Mouse (Mus musculus): Measurements from ENCODE around the gene Fam227b. TPM values are rescaled to one million over a fixed set of nuclear protein-coding genes. Genes with fewer than 3 reads are reported as not detected.

The Fam227b gene
- polyA plus RNA-seq, 1 experiment from 2014 or later, result not detected

- H3K27me3 ChIP-seq (ENCODE audit: control insufficient read depth, insufficient read depth, low read length), result no peaks in the 10 kb centered on the region
- no peaks in the 10 kb centered on the region for H3K36me3 ChIP-seq (ENCODE audit: control insufficient read depth, insufficient read depth, low read length)
- no peak overlapping the region for H3K4me3 ChIP-seq (ENCODE audit: low read length)
- H3K9me3 ChIP-seq (ENCODE audit: control insufficient read depth, low read length), result no peaks in the 10 kb centered on the region
- peaks cover 1% of the 10 kb centered on the region; the same call in 1 of the 2 replicates for H3K4me1 ChIP-seq (ENCODE audit: control insufficient read depth, insufficient read depth, low read length)
- 60% methylated on average over 1 of the region's 1 CpGs for WGBS
- no peak overlapping the region for H3K27ac ChIP-seq (ENCODE audit: low read depth, low read length)
- no peak overlapping the region for H3K9ac ChIP-seq (ENCODE audit: low read depth, low read length)
- no peak overlapping the region for H3K4me2 ChIP-seq (replicated peaks; ENCODE audit: low read depth, low read length)
- no peak for ATAC-seq (ENCODE audit: low FRiP score, low TSS enrichment)
These were observed 82.1 kb downstream of the Fam227b start for GRCm38 (mm10) chr2:126069740-126070139.

GRCm38 (mm10) chr2:126065303-126065856 is 86.4 kb downstream of the Fam227b start:
- Histone ChIP-seq H3K36me3 (ENCODE audit: control insufficient read depth, insufficient read depth, low read length) (no peaks in the 10 kb centered on the region), H3K4me2 (replicated peaks; ENCODE audit: low read depth, low read length) (no peak overlapping the region), H3K27ac (ENCODE audit: low read depth, low read length) (no peak overlapping the region), H3K9me3 (ENCODE audit: control insufficient read depth, low read length) (no peaks in the 10 kb centered on the region), H3K4me1 (ENCODE audit: control insufficient read depth, insufficient read depth, low read length) (peaks cover 4% of the 10 kb centered on the region; the same call in 1 of the 2 replicates), H3K4me3 (ENCODE audit: low read length) (no peak overlapping the region), H3K27me3 (ENCODE audit: control insufficient read depth, insufficient read depth, low read length) (no peaks in the 10 kb centered on the region), H3K9ac (ENCODE audit: low read depth, low read length) (no peak overlapping the region)
- 71% methylated on average over 3 of the region's 3 CpGs for WGBS
- ATAC-seq (ENCODE audit: low FRiP score, low TSS enrichment), result no peak; the same call in 1 of the 2 replicates

- no peak overlapping the region for H3K9ac ChIP-seq (ENCODE audit: low read depth, low read length)
- whole genome bisulfite sequencing, result 24% methylated on average over 2 of the region's 2 CpGs
- no peaks in the 10 kb centered on the region for H3K9me3 ChIP-seq (ENCODE audit: control insufficient read depth, low read length)
- H3K36me3 ChIP-seq (ENCODE audit: control insufficient read depth, insufficient read depth, low read length), result no peaks in the 10 kb centered on the region
- peaks cover 4% of the 10 kb centered on the region; the same call in 1 of the 2 replicates for H3K4me1 ChIP-seq (ENCODE audit: control insufficient read depth, insufficient read depth, low read length)
- ATAC-seq (ENCODE audit: low FRiP score, low TSS enrichment), result no peak; the same call in 1 of the 2 replicates
- H3K27me3 ChIP-seq (ENCODE audit: control insufficient read depth, insufficient read depth, low read length), result no peaks in the 10 kb centered on the region
- H3K4me2 ChIP-seq (replicated peaks; ENCODE audit: low read depth, low read length), result no peak overlapping the region
- H3K4me3 ChIP-seq (ENCODE audit: low read length), result no peak overlapping the region
- peak overlapping the region; percentile 44; the same call in 1 of the 2 replicates for H3K27ac ChIP-seq (ENCODE audit: low read depth, low read length)
These were observed 87.0 kb downstream of the Fam227b start for GRCm38 (mm10) chr2:126064814-126065213.

- no peaks in the 10 kb centered on the region for H3K27me3 ChIP-seq (ENCODE audit: control insufficient read depth, insufficient read depth, low read length)
- H3K36me3 ChIP-seq (ENCODE audit: control insufficient read depth, insufficient read depth, low read length), result no peaks in the 10 kb centered on the region
- H3K27ac ChIP-seq (ENCODE audit: low read depth, low read length), result no peak overlapping the region
- no peak overlapping the region for H3K9ac ChIP-seq (ENCODE audit: low read depth, low read length)
- no peak overlapping the region for H3K4me2 ChIP-seq (replicated peaks; ENCODE audit: low read depth, low read length)
- 60% methylated on average over 7 of the region's 7 CpGs for WGBS
- H3K4me1 ChIP-seq (ENCODE audit: control insufficient read depth, insufficient read depth, low read length), result peaks cover 4% of the 10 kb centered on the region; the same call in 1 of the 2 replicates
- H3K9me3 ChIP-seq (ENCODE audit: control insufficient read depth, low read length), result no peaks in the 10 kb centered on the region
- no peak for ATAC-seq (ENCODE audit: low FRiP score, low TSS enrichment)
- no peak overlapping the region for H3K4me3 ChIP-seq (ENCODE audit: low read length)
These were observed 88.9 kb downstream of the Fam227b start for GRCm38 (mm10) chr2:126062876-126063275.

- no peaks in the 10 kb centered on the region for H3K36me3 ChIP-seq (ENCODE audit: control insufficient read depth, insufficient read depth, low read length)
- H3K9me3 ChIP-seq (ENCODE audit: control insufficient read depth, low read length), result no peaks in the 10 kb centered on the region
- H3K27ac ChIP-seq (ENCODE audit: low read depth, low read length), result no peak overlapping the region
- H3K9ac ChIP-seq (ENCODE audit: low read depth, low read length), result no peak overlapping the region
- ATAC-seq (ENCODE audit: low FRiP score, low TSS enrichment), result 0 out of 2 replicates have a peak, but pooled peaks have one; percentile 58
- 56% methylated on average over 17 of the region's 17 CpGs for WGBS
- no peak overlapping the region for H3K4me2 ChIP-seq (replicated peaks; ENCODE audit: low read depth, low read length)
- H3K4me1 ChIP-seq (ENCODE audit: control insufficient read depth, insufficient read depth, low read length), result peaks cover 4% of the 10 kb centered on the region; the same call in 1 of the 2 replicates
- no peaks in the 10 kb centered on the region for H3K27me3 ChIP-seq (ENCODE audit: control insufficient read depth, insufficient read depth, low read length)
- no peak overlapping the region for H3K4me3 ChIP-seq (ENCODE audit: low read length)
These were observed 90.6 kb downstream of the Fam227b start for GRCm38 (mm10) chr2:126061037-126061773.

- H3K9ac ChIP-seq (ENCODE audit: low read depth, low read length), result no peak overlapping the region
- WGBS, result 43% methylated on average over 4 of the region's 4 CpGs
- H3K4me3 ChIP-seq (ENCODE audit: low read length), result no peak overlapping the region
- peaks cover 4% of the 10 kb centered on the region; the same call in 1 of the 2 replicates for H3K4me1 ChIP-seq (ENCODE audit: control insufficient read depth, insufficient read depth, low read length)
- H3K36me3 ChIP-seq (ENCODE audit: control insufficient read depth, insufficient read depth, low read length), result no peaks in the 10 kb centered on the region
- no peak overlapping the region; the same call in 1 of the 2 replicates for H3K27ac ChIP-seq (ENCODE audit: low read depth, low read length)
- H3K27me3 ChIP-seq (ENCODE audit: control insufficient read depth, insufficient read depth, low read length), result no peaks in the 10 kb centered on the region
- peak; percentile 66; the same call in 1 of the 2 replicates for ATAC-seq (ENCODE audit: low FRiP score, low TSS enrichment)
- H3K4me2 ChIP-seq (replicated peaks; ENCODE audit: low read depth, low read length), result no peak overlapping the region
- no peaks in the 10 kb centered on the region for H3K9me3 ChIP-seq (ENCODE audit: control insufficient read depth, low read length)
These were observed 91.2 kb downstream of the Fam227b start for GRCm38 (mm10) chr2:126060595-126060994.

- H3K4me2 ChIP-seq (replicated peaks; ENCODE audit: low read depth, low read length), result no peak overlapping the region
- H3K9ac ChIP-seq (ENCODE audit: low read depth, low read length), result no peak overlapping the region
- no peak for ATAC-seq (ENCODE audit: low FRiP score, low TSS enrichment)
- H3K36me3 ChIP-seq (ENCODE audit: control insufficient read depth, insufficient read depth, low read length), result no peaks in the 10 kb centered on the region
- H3K4me3 ChIP-seq (ENCODE audit: low read length), result no peak overlapping the region
- H3K4me1 ChIP-seq (ENCODE audit: control insufficient read depth, insufficient read depth, low read length), result 0 out of 2 replicates have a peak, but pooled peaks cover 5% of the 10 kb centered on the region
- 57% methylated on average over 5 of the region's 5 CpGs for WGBS
- no peak overlapping the region for H3K27ac ChIP-seq (ENCODE audit: low read depth, low read length)
- H3K27me3 ChIP-seq (ENCODE audit: control insufficient read depth, insufficient read depth, low read length), result no peaks in the 10 kb centered on the region
- no peaks in the 10 kb centered on the region for H3K9me3 ChIP-seq (ENCODE audit: control insufficient read depth, low read length)
These were observed 98.1 kb downstream of the Fam227b start for GRCm38 (mm10) chr2:126053657-126054056.

GRCm38 (mm10) chr2:126052749-126053557 is 98.9 kb downstream of the Fam227b start:
- no peaks in the 10 kb centered on the region for H3K9me3 ChIP-seq (ENCODE audit: control insufficient read depth, low read length)
- no peak overlapping the region for H3K4me3 ChIP-seq (ENCODE audit: low read length)
- no peak overlapping the region for H3K9ac ChIP-seq (ENCODE audit: low read depth, low read length)
- H3K27ac ChIP-seq (ENCODE audit: low read depth, low read length), result no peak overlapping the region
- no peaks in the 10 kb centered on the region for H3K36me3 ChIP-seq (ENCODE audit: control insufficient read depth, insufficient read depth, low read length)
- 19% methylated on average over 6 of the region's 6 CpGs for WGBS
- H3K27me3 ChIP-seq (ENCODE audit: control insufficient read depth, insufficient read depth, low read length), result no peaks in the 10 kb centered on the region
- ATAC-seq (ENCODE audit: low FRiP score, low TSS enrichment), result peak; percentile 99
- H3K4me2 ChIP-seq (replicated peaks; ENCODE audit: low read depth, low read length), result no peak overlapping the region
- 0 out of 2 replicates have a peak, but pooled peaks cover 5% of the 10 kb centered on the region for H3K4me1 ChIP-seq (ENCODE audit: control insufficient read depth, insufficient read depth, low read length)
